Mouse (Mus musculus) central nervous system, embryonic 14 days (tissue): ENCODE measurements around the gene Rtp2. TPM values are rescaled to one million over a fixed set of nuclear protein-coding genes. Genes with fewer than 3 reads are reported as not detected.

Source experiments
- polyA plus RNA-seq: library from polyadenylated mRNA; depleted of rRNA; stranded (reverse); fragments of >200 nt; gene quantifications from 2 replicates; pipeline ENCODE4 v1.2.3, GENCODE M21; 2012; rRNA removed

Rtp2 gene
- 0.04 and 0.09 TPM in 2 replicates for polyA plus RNA-seq

GRCm38 (mm10) chr16:23932294-23932693 is at the start of gene Rtp2:
Gene Rtp2 (minus strand): TSS chr16:23932394.

GRCm38 (mm10) chr16:23890636-23891035 is 41.6 kb downstream of the Rtp2 start, which contains the start of gene Sst:
Gene Sst (minus strand): TSS chr16:23890958.

Other genes with a start within 250 kb of the Rtp2 start
- 137 and 155 TPM in 2 replicates for gene Sst, start 41.4 kb downstream of the Rtp2 start, polyA plus RNA-seq
- gene Gm37419, start 56.1 kb upstream of the Rtp2 start, polyA plus RNA-seq: not detected in 2 replicates
- gene Bcl6, start 56.5 kb upstream of the Rtp2 start, polyA plus RNA-seq: 4.1 TPM in 2 replicates